Mouse (Mus musculus): ENCODE results near the gene Magee2. TPM values are rescaled to one million over a fixed set of nuclear protein-coding genes. Genes with fewer than 3 reads are reported as not detected.
"Not testable (repeated sequence)": the region's sequence is repeated elsewhere in the genome, so short reads cannot be mapped to it uniquely, and the experiment has no call there.

The Magee2 gene
- total RNA-seq (2021): not detected
- long read RNA-seq, experiment 1: 0 reads
- long read RNA-seq, experiment 2: 0 reads

DNA sequence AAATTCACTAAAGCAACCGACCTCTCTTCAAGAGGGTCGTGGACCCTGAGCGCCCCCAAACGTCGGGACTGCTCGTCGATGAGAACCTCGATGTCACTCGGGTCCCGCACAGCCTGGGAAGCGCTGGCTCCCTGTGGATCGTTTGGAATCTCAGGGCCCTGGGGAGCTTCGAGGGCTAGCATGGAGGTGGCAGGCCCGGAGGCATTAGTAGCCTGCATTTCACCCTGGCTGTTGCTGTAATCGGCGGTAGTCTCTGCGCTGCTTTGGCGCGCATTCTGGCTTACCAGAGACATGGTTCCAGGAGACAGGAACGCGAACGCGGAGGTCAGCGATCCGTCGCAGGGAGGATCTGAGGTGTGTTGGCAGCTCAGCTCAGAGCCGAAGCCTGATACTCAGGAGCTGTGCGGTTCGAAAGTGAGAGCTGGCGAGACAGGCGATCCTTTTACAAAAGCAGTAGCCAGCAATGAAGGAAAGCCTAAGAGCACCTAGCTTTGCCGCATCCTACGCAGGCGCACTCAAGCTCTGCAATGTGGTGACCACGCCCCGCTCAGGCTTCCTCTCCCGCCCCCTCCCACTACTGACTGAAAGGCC lies at the start of gene Magee2:
Gene Magee2 (minus strand): TSS at position 517 of the 591 bp plus-strand sequence.
- DNase-seq: no peak

GRCm38 (mm10) chrX:104853610-104854009 lies 3.5 kb downstream of the Magee2 start:
- DNase-seq: no peak

GRCm38 (mm10) chrX:104817583-104817982 lies 39.5 kb downstream of the Magee2 start:
- not testable (repeated sequence) for DNase-seq

DNA sequence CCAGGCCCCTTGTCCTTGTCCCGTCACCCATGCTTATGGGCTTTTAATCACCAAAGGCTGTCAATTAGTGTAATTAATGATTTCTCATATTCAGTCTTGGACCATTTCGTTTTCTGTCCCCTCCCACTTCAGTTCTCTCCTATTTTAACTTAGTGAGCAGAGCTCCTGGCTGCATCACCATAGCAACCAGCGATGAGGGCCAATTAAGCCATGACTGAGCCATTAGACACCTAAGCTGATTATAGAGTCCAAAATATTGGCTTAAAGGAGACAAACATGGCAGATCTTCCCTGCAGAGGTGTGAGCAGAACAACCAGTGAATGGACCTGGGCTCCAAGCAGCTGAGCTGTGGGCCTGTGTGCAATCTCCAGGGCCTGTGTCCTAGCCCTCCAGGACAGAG lies 40.1 kb downstream of the Magee2 start:
- DNase-seq: not testable (repeated sequence)

DNA sequence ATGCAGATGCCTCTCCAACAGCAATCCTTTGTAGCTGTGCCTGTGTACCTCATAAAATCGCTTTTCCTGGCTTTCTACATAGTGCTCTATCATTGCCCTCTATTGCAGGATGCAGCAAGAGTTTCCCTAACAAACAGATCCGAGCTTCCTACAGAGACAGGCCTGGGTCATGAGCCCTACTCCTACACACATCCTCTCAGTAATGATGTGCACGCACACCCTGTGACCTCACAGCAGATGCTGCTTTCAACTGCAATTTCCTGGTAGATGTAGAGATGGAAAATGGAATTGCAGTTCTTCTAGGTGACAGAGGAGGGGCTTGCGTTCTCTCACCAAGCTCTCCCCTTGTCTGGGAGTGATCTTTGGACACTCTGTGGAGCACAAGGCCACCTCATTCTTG lies 43.4 kb downstream of the Magee2 start:
- not testable (repeated sequence) for DNase-seq

Other genes starting within 250 kb of the Magee2 start
- gene Zdhhc15, start 186.2 kb downstream of the Magee2 start, total RNA-seq (2021): under 1 TPM; 0.22 to 0.62 TPM
- 1 to 10 TPM; 5.9 to 8.6 TPM for gene Pbdc1, start 222.5 kb upstream of the Magee2 start, total RNA-seq (2021)

Data from heart, adult 18-20 months (tissue).